Mouse (Mus musculus) heart, postnatal 0 days (tissue): ENCODE measurements at regions not wholly inside any gene's neighbourhood (a gene's known extent, or its start where the extent isn't known, plus 50 kb on each side); places are given as distances from the start of the nearest gene placed in this dataset.

Experiments
- ATAC-seq: fragments of 200-750 bp; cut with Nextera tagmentation; 2 replicates; pipeline ENCODE4 v1.8.0; 2017; ENCODE audit warnings: low read depth, moderate number of reproducible peaks, moderate library complexity; ENCODE audit not compliant: insufficient read depth
- DNase-seq: peaks from one replicate; pipeline ENCODE4 v3.0.0-alpha.2; 2016; ENCODE audit warnings: low spot score
- H3K27ac ChIP-seq: fragments of 300-500 bp; sonication (generic); 2 replicates; pipeline ENCODE4 v1.5.1; 2014; ENCODE audit warnings: low read depth, mild to moderate bottlenecking
- H3K27me3 ChIP-seq: fragments of 300-500 bp; sonication (generic); 2 replicates; pipeline ENCODE4 v1.6.1; 2014; ENCODE audit warnings: low read length, mixed read lengths; ENCODE audit not compliant: control insufficient read depth, insufficient read depth
- H3K36me3 ChIP-seq: fragments of 300-500 bp; sonication (generic); replicated peaks from 2 replicates; pipeline ENCODE4 v1.6.1; 2014; ENCODE audit warnings: low read length, mixed read lengths; ENCODE audit not compliant: control insufficient read depth, insufficient read depth
- H3K4me1 ChIP-seq: fragments of 300-500 bp; sonication (generic); 2 replicates; pipeline ENCODE4 v1.6.1; 2014; ENCODE audit warnings: antibody characterized with exemption; ENCODE audit not compliant: control insufficient read depth, insufficient read depth
- H3K4me2 ChIP-seq: fragments of 300-500 bp; sonication (generic); 2 replicates; pipeline ENCODE4 v1.6.1; 2014; ENCODE audit warnings: low read depth, mild to moderate bottlenecking, low read length, moderate library complexity
- H3K4me3 ChIP-seq: fragments of 300-500 bp; sonication (generic); 2 replicates; pipeline ENCODE4 v1.5.1; 2014; ENCODE audit warnings: low read depth, low read length
- H3K9ac ChIP-seq: fragments of 300-500 bp; sonication (generic); replicated peaks from 2 replicates; pipeline ENCODE4 v1.6.1; 2014; ENCODE audit warnings: low read depth, low read length, mixed read lengths
- H3K9me3 ChIP-seq: fragments of 300-500 bp; sonication (generic); replicated peaks from 2 replicates; pipeline ENCODE4 v1.6.1; 2016; ENCODE audit warnings: low read length; ENCODE audit not compliant: control insufficient read depth
- CTCF ChIP-seq: IDR thresholded peaks from 2 replicates; pipeline ENCODE4 v1.5.1; 2016; ENCODE audit warnings: antibody characterized with exemption, control low read depth, low read depth
- EP300 ChIP-seq: IDR thresholded peaks from 2 replicates; pipeline ENCODE4 v1.6.1; 2016; ENCODE audit warnings: antibody characterized with exemption, low read depth
- WGBS: fragments of 180-500 bp; shearing (Covaris S2); extraction: QIAGEN DNeasy Blood & Tissue Kit; methylation state at CpG from one replicate; pipeline ENCODE4 v1.1.7; 2014; 5-methylcytosine and 5-hydroxymethylcytosine counted together

DNA sequence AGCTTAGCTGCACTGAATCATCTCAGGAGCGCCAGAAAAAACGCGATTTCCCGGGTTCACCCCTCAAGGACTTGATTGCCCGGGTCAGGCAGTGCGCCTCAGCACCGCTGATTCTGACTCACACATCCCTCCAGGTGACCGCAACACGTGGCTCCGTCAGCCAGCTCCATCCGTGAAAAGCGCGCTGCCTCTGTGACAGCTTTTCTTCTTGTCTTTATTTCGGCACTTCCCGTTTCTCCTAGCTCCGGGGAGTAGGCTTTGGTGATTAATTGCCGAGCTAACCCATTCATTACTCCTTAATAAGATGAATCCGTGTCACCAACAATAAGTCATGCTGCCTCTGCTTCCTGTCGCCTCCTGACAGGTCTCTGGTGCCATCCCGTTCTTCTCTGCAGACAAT is 108.6 kb downstream of the Katnal1 start:
- H3K27me3 ChIP-seq: no peaks in the 10 kb centered on the region
- no peaks in the 10 kb centered on the region for H3K36me3 ChIP-seq
- no peak overlapping the region for H3K27ac ChIP-seq
- no peak overlapping the region for H3K9ac ChIP-seq
- 23% methylated on average over 20 of the region's 20 CpGs for WGBS
- H3K4me3 ChIP-seq: no peak overlapping the region
- ATAC-seq (no peak), DNase-seq (no peak)
- TF ChIP-seq EP300 (no peak), CTCF (no peak)
- H3K4me2 ChIP-seq: peak overlapping the region; percentile 17; the same call in 1 of the 2 replicates
- no peaks in the 10 kb centered on the region for H3K9me3 ChIP-seq
- H3K4me1 ChIP-seq: peaks cover 6% of the 10 kb centered on the region

GRCm38 (mm10) chr5:148819423-148819822 is 109.7 kb downstream of the Katnal1 start:
- no peak for ATAC-seq
- H3K4me1 ChIP-seq: peaks cover 6% of the 10 kb centered on the region
- TF ChIP-seq CTCF (no peak), EP300 (no peak)
- no peak for DNase-seq
- H3K9ac ChIP-seq: no peak overlapping the region
- no peaks in the 10 kb centered on the region for H3K36me3 ChIP-seq
- WGBS: 20% methylated on average over 6 of the region's 6 CpGs
- H3K27ac ChIP-seq: no peak overlapping the region
- no peaks in the 10 kb centered on the region for H3K27me3 ChIP-seq
- no peak overlapping the region for H3K4me3 ChIP-seq
- no peak overlapping the region for H3K4me2 ChIP-seq
- no peaks in the 10 kb centered on the region for H3K9me3 ChIP-seq

- Histone ChIP-seq H3K36me3 (no peaks in the 10 kb centered on the region), H3K27ac (no peak overlapping the region), H3K4me1 (peaks cover 6% of the 10 kb centered on the region), H3K4me2 (no peak overlapping the region), H3K27me3 (no peaks in the 10 kb centered on the region), H3K4me3 (no peak overlapping the region), H3K9me3 (no peaks in the 10 kb centered on the region), H3K9ac (no peak overlapping the region)
- no peak for TF ChIP-seq EP300
- no peak for TF ChIP-seq CTCF
- 50% methylated on average over 2 of the region's 2 CpGs for WGBS
- ATAC-seq (no peak), DNase-seq (no peak)
Measured at GRCm38 (mm10) chr5:148818746-148819145, 110.4 kb downstream of the Katnal1 start.

- peaks cover 12% of the 10 kb centered on the region for H3K4me1 ChIP-seq
- no peaks in the 10 kb centered on the region for H3K27me3 ChIP-seq
- ATAC-seq (no peak), DNase-seq (no peak)
- no peak for TF ChIP-seq CTCF
- TF ChIP-seq EP300: no peak
- H3K9ac ChIP-seq: no peak overlapping the region
- H3K4me2 ChIP-seq: no peak overlapping the region
- no peaks in the 10 kb centered on the region for H3K9me3 ChIP-seq
- 75% methylated on average over 9 of the region's 9 CpGs for WGBS
- H3K36me3 ChIP-seq: no peaks in the 10 kb centered on the region
- H3K27ac ChIP-seq: no peak overlapping the region
- H3K4me3 ChIP-seq: no peak overlapping the region
Measured at GRCm38 (mm10) chr5:148812840-148813239, 116.3 kb downstream of the Katnal1 start.

- H3K9ac ChIP-seq: no peak overlapping the region
- DNase-seq: peak; percentile 57
- H3K4me1 ChIP-seq: peaks cover 12% of the 10 kb centered on the region
- no peak for ATAC-seq
- H3K27ac ChIP-seq: no peak overlapping the region
- H3K27me3 ChIP-seq: no peaks in the 10 kb centered on the region
- TF ChIP-seq CTCF (peak; percentile 90), EP300 (no peak)
- no peaks in the 10 kb centered on the region for H3K9me3 ChIP-seq
- no peak overlapping the region for H3K4me2 ChIP-seq
- no peaks in the 10 kb centered on the region for H3K36me3 ChIP-seq
- no peak overlapping the region for H3K4me3 ChIP-seq
- WGBS: 20% methylated on average over 13 of the region's 13 CpGs
Measured at GRCm38 (mm10) chr5:148812016-148812415, 117.1 kb downstream of the Katnal1 start.

GRCm38 (mm10) chr5:148809485-148809884 is 119.6 kb downstream of the Katnal1 start:
- peak; percentile 70 for ATAC-seq
- Histone ChIP-seq H3K4me2 (peak overlapping the region; percentile 50), H3K36me3 (no peaks in the 10 kb centered on the region), H3K4me3 (0 out of 2 replicates have a peak overlapping the region, but pooled peaks have one; percentile 14), H3K9ac (no peak overlapping the region), H3K27ac (peak overlapping the region; percentile 86), H3K4me1 (peaks cover 12% of the 10 kb centered on the region), H3K27me3 (no peaks in the 10 kb centered on the region), H3K9me3 (no peaks in the 10 kb centered on the region)
- DNase-seq: peak; percentile 61
- TF ChIP-seq CTCF (no peak), EP300 (no peak)
- WGBS: 17% methylated on average over 3 of the region's 3 CpGs
